Mouse (Mus musculus): ENCODE results near the gene Gnb1.

Gene Gnb1

GRCm38 (mm10) chr4:155577132-155577531 is 86.0 kb downstream of the Gnb1 start:
- DNase-seq (ENCODE audit: low spot score in 2 of 2) = no peak

GRCm38 (mm10) chr4:155577741-155578140 is 86.6 kb downstream of the Gnb1 start:
- no peak for DNase-seq (ENCODE audit: low spot score in 2 of 2)

GRCm38 (mm10) chr4:155578336-155579125 is 87.4 kb downstream of the Gnb1 start:
- DNase-seq (ENCODE audit: low spot score in 2 of 2) = peak in 1 of 2 experiments; percentile 57

- no peak for DNase-seq (ENCODE audit: low spot score in 2 of 2)
Measured at GRCm38 (mm10) chr4:155580420-155580819, 89.3 kb downstream of the Gnb1 start.

- DNase-seq (ENCODE audit: low spot score in 2 of 2) = peak; percentile 65 to 71
Measured at GRCm38 (mm10) chr4:155582279-155582905, 91.2 kb downstream of the Gnb1 start.

GRCm38 (mm10) chr4:155589356-155589755 is 98.2 kb downstream of the Gnb1 start:
- no peak for DNase-seq (ENCODE audit: low spot score in 2 of 2)

GRCm38 (mm10) chr4:155591012-155591719 is 100.0 kb downstream of the Gnb1 start:
- DNase-seq (ENCODE audit: low spot score in 2 of 2) = no peak

GRCm38 (mm10) chr4:155593780-155594179 is 102.6 kb downstream of the Gnb1 start:
- no peak for DNase-seq (ENCODE audit: low spot score in 2 of 2)

GRCm38 (mm10) chr4:155595777-155596176 is 104.6 kb downstream of the Gnb1 start:
- no peak for DNase-seq (ENCODE audit: low spot score in 2 of 2)

- no peak for DNase-seq (ENCODE audit: low spot score in 2 of 2)
Measured at GRCm38 (mm10) chr4:155596606-155597005, 105.4 kb downstream of the Gnb1 start.

- no peak for DNase-seq (ENCODE audit: low spot score in 2 of 2)
Measured at GRCm38 (mm10) chr4:155598536-155598935, 107.4 kb downstream of the Gnb1 start.

GRCm38 (mm10) chr4:155599901-155600825 is 109.0 kb downstream of the Gnb1 start:
- no peak for DNase-seq (ENCODE audit: low spot score in 2 of 2)

- DNase-seq (ENCODE audit: low spot score in 2 of 2) = peak; percentile 86 to 98
Measured at GRCm38 (mm10) chr4:155601091-155601996, 110.2 kb downstream of the Gnb1 start, which contains the start of gene Slc35e2. Slc35e2 (plus strand) TSS chr4:155601416.

GRCm38 (mm10) chr4:155601997-155602456 is 110.9 kb downstream of the Gnb1 start:
- DNase-seq (ENCODE audit: low spot score in 2 of 2) = no peak

GRCm38 (mm10) chr4:155602753-155603152 is 111.6 kb downstream of the Gnb1 start:
- no peak for DNase-seq (ENCODE audit: low spot score in 2 of 2)

GRCm38 (mm10) chr4:155603801-155604200 is 112.6 kb downstream of the Gnb1 start:
- DNase-seq (ENCODE audit: low spot score in 2 of 2) = no peak

- DNase-seq (ENCODE audit: low spot score in 2 of 2) = no peak
Measured at GRCm38 (mm10) chr4:155605132-155605531, 114.0 kb downstream of the Gnb1 start.

GRCm38 (mm10) chr4:155606825-155607224 is 115.7 kb downstream of the Gnb1 start:
- no peak for DNase-seq (ENCODE audit: low spot score in 2 of 2)

Measured in urinary bladder, adult 18-20 months (tissue).